8 mouse cellular contexts compared by ENCODE assay signal in the genomic region with DNA sequence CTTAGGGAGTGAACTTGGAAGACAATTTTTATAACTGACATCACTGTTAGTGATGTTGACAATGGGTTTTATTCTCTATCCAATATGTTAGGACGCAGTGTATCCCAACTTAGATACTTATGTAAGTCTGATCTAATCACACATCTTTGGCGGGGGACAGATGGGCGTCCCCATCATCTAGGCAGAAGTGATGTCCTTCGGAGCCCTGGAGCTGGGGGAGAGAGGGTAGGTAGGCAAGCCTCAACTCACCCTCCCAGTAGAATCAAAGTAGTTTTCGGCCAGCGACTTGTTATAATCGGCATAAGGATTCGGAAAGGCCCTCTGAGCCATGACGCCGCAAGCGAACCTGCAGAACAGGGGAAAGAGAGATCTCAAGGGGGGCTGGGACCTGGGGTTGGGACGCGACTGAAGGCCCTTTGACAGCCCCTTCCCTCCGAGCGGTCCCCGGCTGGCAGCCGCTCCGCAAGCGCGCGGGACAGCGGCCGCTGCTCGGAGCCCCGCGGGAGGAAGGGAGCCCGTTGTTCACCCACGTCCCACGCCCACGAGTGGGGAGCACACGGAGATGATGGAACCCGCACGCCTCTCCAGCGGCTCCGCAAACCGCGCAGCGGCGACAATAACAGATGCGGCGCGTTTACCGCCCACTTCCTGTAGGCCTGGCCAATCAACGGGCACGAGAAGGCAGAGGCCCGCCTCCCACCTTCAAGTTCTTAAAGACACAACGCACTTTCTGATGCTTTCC. TPM values are rescaled to one million over a fixed set of nuclear protein-coding genes. Genes with fewer than 3 reads are reported as not detected.
DNase-seq lines count a peak whose midpoint lies in the region; ATAC-seq lines count a peak whose summit lies in the region.

TSS of gene Lancl1 (minus strand) at position 627 of the 742 bp plus-strand sequence.

- H3K4me1 ChIP-seq in hindbrain, embryonic 15.5 days (replicated peaks): peaks cover 20% of the 10 kb centered on the region

- peak; percentile 98 for ATAC-seq in hindbrain, embryonic 15.5 days (ENCODE audit: low FRiP score, low read depth)

- H3K27me3 ChIP-seq in hindbrain, embryonic 15.5 days: no peaks in the 10 kb centered on the region

- DNase-seq in R1 (ENCODE audit: low read depth, low spot score): peak; percentile 88
- peak; percentile 90 to 93 for DNase-seq in cerebellum, postnatal 25 days
- DNase-seq in frontal cortex, postnatal 36 days (ENCODE audit: low spot score in 2 of 2): peak; percentile 93 to 96
- peak; percentile 87 for DNase-seq in left cerebral cortex, adult 11 months (ENCODE audit: low spot score)
- DNase-seq in lung, postnatal 4 days: peak; percentile 91 to 92
- peak; percentile 79 for DNase-seq in retina, postnatal 7 days (ENCODE audit: low read depth, low spot score)
- peak; percentile 70 for DNase-seq in urinary bladder, adult 2 months (ENCODE audit: low spot score)

- H3K9ac ChIP-seq in hindbrain, embryonic 15.5 days: peak within 1 kb of the TSS; percentile 92

- peaks cover 24% of the 10 kb centered on the region for H3K36me3 ChIP-seq in hindbrain, embryonic 15.5 days

- WGBS in hindbrain, embryonic 15.5 days: under 1% methylated on average over 43 of the region's 47 CpGs

- peak within 1 kb of the TSS; percentile 88 for H3K4me3 ChIP-seq in hindbrain, embryonic 15.5 days

- peak within 1 kb of the TSS; percentile 64 for H3K4me2 ChIP-seq in hindbrain, embryonic 15.5 days

- no peaks in the 10 kb centered on the region for H3K9me3 ChIP-seq in hindbrain, embryonic 15.5 days

- H3K27ac ChIP-seq in hindbrain, embryonic 15.5 days (replicated peaks): peak within 1 kb of the TSS; percentile 75

RNA-seq across cellular contexts. Expression of gene Lancl1, which starts in this region (rescaled TPM):
- 172 and 186 TPM in 2 replicates for polyA plus RNA-seq in hindbrain, embryonic 15.5 days (2015; fragmentation: Nextera tagmentation; extraction: Ambion mirVana)
- 95.6 and 133 TPM in 2 replicates for polyA plus RNA-seq in urinary bladder, adult 2 months (2012; rRNA removed)

Comparison
In these comparisons a context has a peak if more than half of its experiments do, and no peak if none do; other contexts are left out.
1. Peak in every context shown above with its lines: DNase-seq, ATAC-seq, H3K4me3 ChIP-seq and H3K27ac ChIP-seq.